Mouse (Mus musculus): ENCODE measurements around the gene Ctnnal1.

- TF ChIP-seq CTCF (IDR thresholded peaks at IDR 0.05; ENCODE audit: borderline replicate concordance, insufficient read depth, low read depth, low read length) (no peak), POLR2A (IDR thresholded peaks at IDR 0.05; ENCODE audit: borderline replicate concordance, insufficient read depth, low read length) (no peak)
Observed at GRCm38 (mm10) chr4:56855935-56856334, 9.1 kb downstream of the Ctnnal1 start.

Measured in cerebellum, adult 2 months (tissue).